Mouse (Mus musculus): ENCODE data around the gene Dlg4.

GRCm38 (mm10) chr11:70045435-70045834, 28.7 kb downstream of the Dlg4 start:
- TF ChIP-seq POLR2A (IDR thresholded peaks at IDR 0.05; ENCODE audit: insufficient read depth, low read depth, low read length) (no peak), CTCF (IDR thresholded peaks at IDR 0.05; ENCODE audit: insufficient read depth, low read depth, low read length) (no peak)
